Mouse (Mus musculus): ENCODE measurements around the gene Fbxl7. TPM values are rescaled to one million over a fixed set of nuclear protein-coding genes. Genes with fewer than 3 reads are reported as not detected.

Fbxl7 gene
- total and polyA plus RNA-seq, 3 experiments, result not detected

GRCm38 (mm10) chr15:26795518-26795917, 99.9 kb downstream of the Fbxl7 start:
- dilution Hi-C loops (cut with MboI; ENCODE audit: extremely low pct_ligation_motif_present, extremely low pct_unique_long_range_greater_than_20kb, low sequenced_read_pairs), result no loop called here
- Histone ChIP-seq H3K36me3 (replicated peaks in 1 of 2; ENCODE audit: control insufficient read depth in 1 of 2, insufficient read depth in 1 of 2, low read length in 1 of 2) (no peaks in the 10 kb centered on the region), H3K9ac (ENCODE audit: insufficient read depth, low read depth) (no peak overlapping the region), H3K9me3 (replicated peaks; ENCODE audit: low read length) (no peaks in the 10 kb centered on the region), H3K4me1 (ENCODE audit: control insufficient read depth in 1 of 2, insufficient read depth in 2 of 2) (0 out of 4 replicates have a peak, but pooled peaks cover 0 to 2% of the 10 kb centered on the region in 2 experiments), H3K4me2 (ENCODE audit: insufficient read depth, low read depth, poor library complexity, severe bottlenecking) (no peak overlapping the region), H3K27ac (ENCODE audit: insufficient read depth, low read depth) (no peak overlapping the region), H3K4me3 (replicated peaks in 1 of 3; ENCODE audit: low read depth in 2 of 3, low read length in 2 of 3, poor library complexity in 1 of 3) (no peak overlapping the region), H3K79me2 (replicated peaks; ENCODE audit: control insufficient read depth, extremely low read depth, insufficient read depth, poor library complexity, severe bottlenecking) (no peaks in the 10 kb centered on the region), H3K27me3 (replicated peaks) (no peaks in the 10 kb centered on the region)
- TF ChIP-seq KAT2A (IDR thresholded peaks at IDR 0.05; ENCODE audit: insufficient replicate concordance, low read length) (no peak), TCF12 (IDR thresholded peaks at IDR 0.05; ENCODE audit: low read depth, low read length) (no peak), POLR2A (IDR thresholded peaks at IDR 0.05; ENCODE audit: low read depth, low read length) (no peak), GABPA (IDR thresholded peaks at IDR 0.05; ENCODE audit: insufficient replicate concordance, low read depth, low read length) (no peak), NRF1 (IDR thresholded peaks at IDR 0.05; ENCODE audit: low read depth, low read length) (no peak), HCFC1 (IDR thresholded peaks at IDR 0.05; ENCODE audit: low read depth, low read length) (no peak), MAX (IDR thresholded peaks at IDR 0.05; ENCODE audit: low read length) (no peak), ZKSCAN1 (IDR thresholded peaks at IDR 0.05; ENCODE audit: borderline replicate concordance, low read depth, low read length) (no peak), USF2 (conservative IDR thresholded peaks at IDR 0.05; ENCODE audit: low read depth, low read length) (no peak), SMC3 (IDR thresholded peaks at IDR 0.05; ENCODE audit: low read depth, low read length) (no peak), BHLHE40 (IDR thresholded peaks at IDR 0.05; ENCODE audit: low read depth, low read length) (no peak), PAX5 (IDR thresholded peaks at IDR 0.05; ENCODE audit: low read length) (no peak), IRF4 (IDR thresholded peaks at IDR 0.05; ENCODE audit: low read depth, low read length) (no peak), ELF1 (IDR thresholded peaks at IDR 0.05; ENCODE audit: low read depth, low read length) (no peak), RCOR1 (conservative IDR thresholded peaks at IDR 0.05; ENCODE audit: low read depth, low read length) (no peak)
- no peak for DNase-seq (ENCODE audit: extremely low read depth)
- in situ Hi-C loops (cut with MboI; ENCODE audit: low pct_ligation_motif_present, low pct_unique_long_range_greater_than_20kb, low sequenced_read_pairs), result no loop called here

- Histone ChIP-seq H3K4me3 (replicated peaks in 1 of 3; ENCODE audit: low read depth in 2 of 3, low read length in 2 of 3, poor library complexity in 1 of 3) (no peak overlapping the region), H3K27ac (ENCODE audit: insufficient read depth, low read depth) (no peak overlapping the region), H3K27me3 (replicated peaks) (no peaks in the 10 kb centered on the region), H3K9me3 (replicated peaks; ENCODE audit: low read length) (no peaks in the 10 kb centered on the region), H3K79me2 (replicated peaks; ENCODE audit: control insufficient read depth, extremely low read depth, insufficient read depth, poor library complexity, severe bottlenecking) (no peaks in the 10 kb centered on the region), H3K9ac (ENCODE audit: insufficient read depth, low read depth) (no peak overlapping the region), H3K4me2 (ENCODE audit: insufficient read depth, low read depth, poor library complexity, severe bottlenecking) (no peak overlapping the region), H3K36me3 (replicated peaks in 1 of 2; ENCODE audit: control insufficient read depth in 1 of 2, insufficient read depth in 1 of 2, low read length in 1 of 2) (no peaks in the 10 kb centered on the region), H3K4me1 (ENCODE audit: control insufficient read depth in 1 of 2, insufficient read depth in 2 of 2) (no peaks in the 10 kb centered on the region)
- TF ChIP-seq MEF2A (IDR thresholded peaks at IDR 0.05; ENCODE audit: borderline replicate concordance, low read depth, low read length) (no peak), RAD21 (IDR thresholded peaks at IDR 0.05; ENCODE audit: low read depth, low read length) (no peak), JUN (IDR thresholded peaks at IDR 0.05; ENCODE audit: insufficient read depth, low read depth, low read length) (no peak), USF1 (IDR thresholded peaks at IDR 0.05; ENCODE audit: low read depth, low read length) (no peak), TCF12 (IDR thresholded peaks at IDR 0.05; ENCODE audit: low read depth, low read length) (no peak), ETS1 (conservative IDR thresholded peaks at IDR 0.05; ENCODE audit: low read depth, low read length) (no peak), JUND (conservative IDR thresholded peaks at IDR 0.05; ENCODE audit: low read depth, low read length) (no peak), ZMIZ1 (IDR thresholded peaks at IDR 0.05; ENCODE audit: low read depth, low read length) (no peak), USF2 (conservative IDR thresholded peaks at IDR 0.05; ENCODE audit: low read depth, low read length) (no peak), MXI1 (IDR thresholded peaks at IDR 0.05; ENCODE audit: low read depth, low read length) (no peak)
- no peak for DNase-seq (ENCODE audit: extremely low read depth)
- dilution Hi-C loops (cut with MboI; ENCODE audit: extremely low pct_ligation_motif_present, extremely low pct_unique_long_range_greater_than_20kb, low sequenced_read_pairs) (no loop called here), in situ Hi-C loops (cut with MboI; ENCODE audit: low pct_ligation_motif_present, low pct_unique_long_range_greater_than_20kb, low sequenced_read_pairs) (no loop called here)
These were observed 108.2 kb downstream of the Fbxl7 start for GRCm38 (mm10) chr15:26787148-26787547.

Measured in CH12.LX (cell line).